Mouse (Mus musculus): Measurements from ENCODE around the gene Rfx8.

- no peak for TF ChIP-seq TAL1 (IDR thresholded peaks at IDR 0.05; ENCODE audit: low read length)
- TF ChIP-seq GATA1 (IDR thresholded peaks at IDR 0.05; ENCODE audit: low read length) = no peak
Observed at GRCm38 (mm10) chr1:39721351-39721726, 542 bp upstream of the Rfx8 start.
